Mouse (Mus musculus): Measurements from ENCODE around the gene Hps3. TPM values are rescaled to one million over a fixed set of nuclear protein-coding genes. Genes with fewer than 3 reads are reported as not detected.
"Not testable (repeated sequence)": the region's sequence is repeated elsewhere in the genome, so short reads cannot be mapped to it uniquely, and the experiment has no call there.

Hps3 gene
- polyA plus RNA-seq (2012) = 0.10 and 0.18 TPM in 2 replicates

GRCm38 (mm10) chr3:20034719-20035404, at the start of gene Hps3:
TSS of gene Hps3 (minus strand) at chr3:20035315.
- no peaks in the 10 kb centered on the region for H3K9me3 ChIP-seq (ENCODE audit: control insufficient read depth, low read length)
- H3K4me1 ChIP-seq (ENCODE audit: control insufficient read depth) = peaks cover 20% of the 10 kb centered on the region
- no peaks in the 10 kb centered on the region for H3K27me3 ChIP-seq (ENCODE audit: control insufficient read depth)
- no peaks in the 10 kb centered on the region; the same call in 1 of the 2 replicates for H3K36me3 ChIP-seq (ENCODE audit: control insufficient read depth)
- TF ChIP-seq TAL1 (IDR thresholded peaks at IDR 0.05; ENCODE audit: low read length) = no peak
- no peak for TF ChIP-seq GATA1 (IDR thresholded peaks at IDR 0.05; ENCODE audit: low read length)
- H3K4me3 ChIP-seq (replicated peaks) = peak within 1 kb of the TSS; percentile 85

GRCm38 (mm10) chr3:20082161-20082560, 47.0 kb upstream of the Hps3 start:
- Histone ChIP-seq H3K4me1 (ENCODE audit: control insufficient read depth) (no peaks in the 10 kb centered on the region), H3K4me3 (replicated peaks) (no peak overlapping the region), H3K36me3 (ENCODE audit: control insufficient read depth) (peaks cover 12% of the 10 kb centered on the region), H3K27me3 (ENCODE audit: control insufficient read depth) (no peaks in the 10 kb centered on the region), H3K9me3 (ENCODE audit: control insufficient read depth, low read length) (no peaks in the 10 kb centered on the region)
- TF ChIP-seq TAL1 (IDR thresholded peaks at IDR 0.05; ENCODE audit: low read length) (no peak), GATA1 (IDR thresholded peaks at IDR 0.05; ENCODE audit: low read length) (no peak)

DNA sequence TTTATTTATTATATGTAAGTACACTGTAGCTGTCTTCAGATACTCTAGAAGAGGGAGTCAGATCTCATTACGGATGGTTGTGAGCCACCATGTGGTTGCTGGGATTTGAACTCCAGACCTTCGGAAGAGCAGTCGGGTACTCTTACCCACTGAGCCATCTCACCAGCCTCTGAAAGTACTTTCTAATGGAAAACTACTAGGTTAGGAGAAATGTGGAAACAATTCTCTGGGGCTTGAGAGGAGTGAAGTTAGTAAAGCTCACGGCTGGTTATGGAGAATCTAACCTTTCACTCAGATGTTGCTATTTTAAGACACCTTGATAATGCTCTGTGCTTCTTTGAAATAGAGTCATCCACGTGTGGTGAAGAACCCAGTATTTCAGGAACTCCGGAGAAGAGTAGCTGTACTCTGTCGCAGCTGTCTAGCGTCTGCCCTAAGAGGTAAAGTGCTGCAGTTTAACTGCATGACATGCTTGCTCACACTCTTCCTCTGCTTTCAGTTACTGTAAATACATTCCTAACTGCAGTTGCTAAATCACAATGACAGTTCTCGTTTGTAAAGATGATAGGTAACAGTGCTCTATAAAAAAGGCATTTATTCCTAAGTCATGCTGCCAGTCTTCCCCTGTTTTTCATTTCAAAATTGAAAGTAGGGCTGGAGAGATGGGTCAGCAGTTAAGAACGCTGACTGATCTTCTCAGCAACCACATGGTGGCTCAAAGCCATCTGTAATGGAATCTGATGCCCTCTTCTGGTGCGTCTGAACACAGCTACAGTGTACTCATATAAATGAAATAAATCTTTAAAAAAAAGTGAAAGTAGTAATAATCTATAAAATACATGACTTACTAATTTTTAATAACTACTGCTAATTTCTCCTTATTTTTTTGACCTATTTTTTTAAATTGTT, 41.3 kb upstream of the Hps3 start:
- Histone ChIP-seq H3K9me3 (ENCODE audit: control insufficient read depth, low read length) (no peaks in the 10 kb centered on the region), H3K36me3 (ENCODE audit: control insufficient read depth) (peaks cover 10% of the 10 kb centered on the region), H3K4me3 (replicated peaks) (no peak overlapping the region), H3K4me1 (ENCODE audit: control insufficient read depth) (no peaks in the 10 kb centered on the region), H3K27me3 (ENCODE audit: control insufficient read depth) (no peaks in the 10 kb centered on the region)
- TF ChIP-seq GATA1 (IDR thresholded peaks at IDR 0.05; ENCODE audit: low read length) (no peak), TAL1 (IDR thresholded peaks at IDR 0.05; ENCODE audit: low read length) (no peak)

- Histone ChIP-seq H3K36me3 (ENCODE audit: control insufficient read depth) (peaks cover 5% of the 10 kb centered on the region), H3K4me1 (ENCODE audit: control insufficient read depth) (peaks cover 17% of the 10 kb centered on the region), H3K9me3 (ENCODE audit: control insufficient read depth, low read length) (no peaks in the 10 kb centered on the region), H3K27me3 (ENCODE audit: control insufficient read depth) (no peaks in the 10 kb centered on the region), H3K4me3 (replicated peaks) (peak overlapping the region; percentile 91)
- TF ChIP-seq GATA1 (IDR thresholded peaks at IDR 0.05; ENCODE audit: low read length) (no peak), TAL1 (IDR thresholded peaks at IDR 0.05; ENCODE audit: low read length) (no peak)
Observed at GRCm38 (mm10) chr3:20058197-20058541, 23.1 kb upstream of the Hps3 start.

- H3K4me1 ChIP-seq (ENCODE audit: control insufficient read depth) = peaks cover 17% of the 10 kb centered on the region
- peak within 1 kb of the TSS; percentile 91 for H3K4me3 ChIP-seq (replicated peaks)
- peaks cover 5% of the 10 kb centered on the region for H3K36me3 ChIP-seq (ENCODE audit: control insufficient read depth)
- no peaks in the 10 kb centered on the region for H3K27me3 ChIP-seq (ENCODE audit: control insufficient read depth)
- TF ChIP-seq GATA1 (IDR thresholded peaks at IDR 0.05; ENCODE audit: low read length) (peak; percentile 25; the same call in 1 of the 2 replicates), TAL1 (IDR thresholded peaks at IDR 0.05; ENCODE audit: low read length) (no peak)
- no peaks in the 10 kb centered on the region for H3K9me3 ChIP-seq (ENCODE audit: control insufficient read depth, low read length)
Observed at GRCm38 (mm10) chr3:20057306-20058196, 22.4 kb upstream of the Hps3 start, which contains the start of gene Hltf. TSS of gene Hltf (plus strand) at chr3:20057811.

- H3K27me3 ChIP-seq (ENCODE audit: control insufficient read depth); H3K9me3 ChIP-seq (ENCODE audit: control insufficient read depth, low read length); H3K36me3 ChIP-seq (ENCODE audit: control insufficient read depth); H3K4me1 ChIP-seq (ENCODE audit: control insufficient read depth); H3K4me3 ChIP-seq (replicated peaks): not testable (repeated sequence)
Observed at GRCm38 (mm10) chr3:20044736-20045135, 9.6 kb upstream of the Hps3 start.

- not testable (repeated sequence) for H3K9me3 ChIP-seq (ENCODE audit: control insufficient read depth, low read length); H3K36me3 ChIP-seq (ENCODE audit: control insufficient read depth); H3K4me3 ChIP-seq (replicated peaks); H3K4me1 ChIP-seq (ENCODE audit: control insufficient read depth); H3K27me3 ChIP-seq (ENCODE audit: control insufficient read depth)
Observed at GRCm38 (mm10) chr3:20041461-20041860, 6.3 kb upstream of the Hps3 start.

GRCm38 (mm10) chr3:20036069-20036468, 954 bp upstream of the Hps3 start:
- Histone ChIP-seq H3K36me3 (ENCODE audit: control insufficient read depth) (no peaks in the 10 kb centered on the region), H3K27me3 (ENCODE audit: control insufficient read depth) (no peaks in the 10 kb centered on the region), H3K4me3 (replicated peaks) (no peak overlapping the region), H3K4me1 (ENCODE audit: control insufficient read depth) (peaks cover 20% of the 10 kb centered on the region), H3K9me3 (ENCODE audit: control insufficient read depth, low read length) (no peaks in the 10 kb centered on the region)
- TF ChIP-seq GATA1 (IDR thresholded peaks at IDR 0.05; ENCODE audit: low read length) (no peak), TAL1 (IDR thresholded peaks at IDR 0.05; ENCODE audit: low read length) (no peak)

Measured in erythroblast, embryonic 14.5 days (primary cell).